Mouse (Mus musculus) adrenal gland, adult (tissue): ENCODE data around the gene Irf8.
A peak's percentile ranks its signal among the peaks of the same experiment; 100 is the strongest.

Source experiments
- DNase-seq, 2 experiments: peaks; one replicate each; pipeline ENCODE4 v3.0.0; 2022 to 2023; ENCODE audit warnings: low spot score in 1 of 2; ENCODE audit not compliant: inconsistent age in 2 of 2

Gene Irf8

DNA sequence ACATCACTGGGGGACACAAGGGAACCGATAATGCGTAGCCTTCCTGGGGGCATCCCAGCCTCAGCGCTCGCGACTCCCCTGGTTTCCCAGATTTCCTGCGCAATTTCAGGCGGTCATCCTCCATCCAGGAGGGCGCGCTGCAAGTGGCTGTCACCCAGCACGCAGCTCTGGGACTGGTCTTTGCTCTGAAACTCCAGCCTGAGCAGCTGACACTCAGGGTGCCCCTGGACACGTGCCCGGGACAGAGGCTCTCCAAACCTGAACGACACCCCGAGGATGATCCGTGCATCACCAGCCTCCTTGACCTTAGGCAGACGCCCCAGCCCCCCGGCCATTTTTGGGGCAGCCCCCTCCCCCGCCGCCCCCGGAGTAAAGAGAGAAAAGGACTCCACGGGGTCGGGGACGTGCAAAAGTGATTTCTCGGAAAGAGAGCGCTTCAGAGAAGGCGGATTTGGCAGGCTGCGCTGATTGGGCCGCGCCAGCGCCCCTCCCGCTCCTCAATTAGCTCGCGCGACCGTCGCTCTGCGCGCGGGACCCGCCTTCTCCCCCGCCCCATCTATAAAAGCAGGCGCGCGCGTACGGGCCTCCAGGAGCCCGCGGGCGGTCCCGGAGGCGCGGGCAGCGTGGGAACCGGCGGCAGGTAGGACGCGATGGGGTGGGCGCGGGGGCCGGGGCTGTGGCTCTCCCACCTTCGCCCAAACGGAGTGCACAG, at the start of gene Irf8:
Gene Irf8 (plus strand): TSS at position 589 of the 712 bp plus-strand sequence.
- peak; percentile 91 to 97 for DNase-seq

DNA sequence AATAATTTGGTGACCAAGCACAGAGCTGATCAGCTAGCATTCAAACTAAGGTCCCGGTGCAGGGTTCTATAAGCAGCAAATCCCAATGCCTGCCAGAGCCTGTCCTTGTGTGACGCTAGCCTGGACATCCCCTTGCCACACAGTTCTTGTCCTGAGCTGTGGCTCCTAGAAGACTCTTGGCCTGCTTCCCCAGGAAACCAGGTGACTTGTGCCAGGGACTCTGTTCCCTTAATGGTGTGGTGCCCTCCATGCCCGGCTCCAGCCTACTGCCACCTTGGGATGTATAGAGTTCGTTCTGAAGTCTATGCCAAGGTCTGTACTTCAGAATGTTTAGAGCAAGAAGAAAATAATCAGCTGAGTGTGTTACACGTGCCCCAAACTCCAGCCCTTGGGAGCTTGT, 49.6 kb upstream of the Irf8 start:
- peak in 1 of 2 experiments; percentile 72 for DNase-seq

DNA sequence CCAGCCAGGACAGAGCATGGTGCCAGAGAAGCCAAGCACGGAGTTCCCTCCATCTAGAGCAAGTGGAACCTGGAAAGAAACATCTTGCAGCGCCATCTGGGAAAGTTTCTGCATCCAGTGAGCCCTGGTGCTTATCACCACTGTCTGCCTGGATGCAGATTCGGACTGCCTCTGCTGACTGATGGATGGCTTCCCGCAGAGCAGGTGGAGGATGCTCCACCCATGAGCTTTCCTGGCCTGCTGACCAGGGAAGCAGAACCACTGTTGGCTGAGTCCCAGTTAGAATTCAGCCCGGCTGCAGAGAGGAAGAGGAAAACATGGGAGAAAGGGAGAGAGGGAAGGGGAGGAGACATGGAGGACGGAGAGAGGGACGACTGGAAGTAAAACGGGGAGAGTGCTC, 48.4 kb upstream of the Irf8 start:
- DNase-seq = peak in 1 of 2 experiments; percentile 73

DNA sequence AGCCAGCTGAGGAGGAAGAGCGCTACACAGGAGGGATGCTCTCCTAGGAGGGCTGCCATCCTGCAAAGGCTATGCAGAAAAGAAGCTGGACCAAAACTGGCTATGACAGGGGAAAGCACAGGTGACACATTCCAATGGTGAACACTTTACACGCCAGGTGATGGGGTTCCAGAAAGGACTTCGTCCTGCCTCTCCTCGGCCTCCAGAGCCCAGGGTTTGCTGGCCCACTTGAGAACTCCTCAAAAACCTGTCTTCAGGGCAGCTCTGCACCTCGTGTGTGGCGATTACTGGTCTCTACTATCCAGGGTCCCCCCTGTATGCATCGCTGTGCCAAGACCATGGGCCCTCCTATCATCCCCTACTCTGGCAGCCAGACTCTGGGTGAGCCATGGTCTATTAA, 47.6 kb upstream of the Irf8 start:
- DNase-seq = no peak

GRCm38 (mm10) chr8:120692934-120693333, 43.2 kb upstream of the Irf8 start:
- no peak for DNase-seq

- DNase-seq = peak; percentile 49 to 81
Observed at GRCm38 (mm10) chr8:120693861-120694493, 42.2 kb upstream of the Irf8 start.

GRCm38 (mm10) chr8:120696401-120697153, 39.6 kb upstream of the Irf8 start:
- DNase-seq = no peak

DNA sequence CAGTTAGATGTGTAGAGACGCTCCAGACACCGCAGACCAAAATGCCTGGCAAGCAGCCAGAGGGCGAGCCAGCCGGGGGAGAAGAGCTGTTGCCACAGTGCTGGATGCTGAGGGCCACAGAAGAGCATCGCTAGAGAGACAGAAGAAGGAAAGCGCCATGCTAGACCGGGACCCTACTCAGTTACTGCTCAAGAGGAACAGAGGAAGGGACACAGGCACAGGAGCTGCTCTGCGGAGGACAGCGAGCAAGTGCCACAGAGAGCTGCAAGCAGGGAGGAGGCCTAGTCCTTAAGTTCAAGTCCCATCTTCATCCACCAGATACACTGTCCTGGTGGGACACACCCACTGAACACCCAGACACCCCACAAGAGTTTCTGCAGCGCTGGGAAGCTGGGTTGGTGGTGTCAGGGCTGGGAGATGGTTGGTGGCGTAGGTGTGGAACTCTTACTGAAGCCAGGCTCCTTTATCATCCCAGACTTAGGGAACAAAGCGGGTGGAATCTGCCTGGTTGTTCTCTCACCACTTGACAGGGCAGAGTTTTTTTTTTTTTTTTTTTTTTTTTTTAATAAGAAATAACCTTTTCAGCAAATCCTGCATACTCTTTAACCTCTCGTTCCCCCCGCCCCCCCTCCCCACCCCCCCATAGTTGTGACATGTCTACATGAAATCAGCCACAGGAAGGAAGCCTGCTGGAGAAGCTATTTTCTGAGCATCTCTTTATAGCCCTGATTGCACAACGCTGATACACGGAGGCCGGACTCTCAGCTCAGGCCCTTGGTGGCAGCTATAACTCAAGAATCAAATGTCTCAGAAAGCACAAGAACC, 38.8 kb upstream of the Irf8 start:
- peak in 1 of 2 experiments; percentile 67 for DNase-seq

GRCm38 (mm10) chr8:120697979-120698272, 38.2 kb upstream of the Irf8 start:
- peak in 1 of 2 experiments; percentile 54 for DNase-seq

- DNase-seq = no peak
Observed at GRCm38 (mm10) chr8:120698426-120698825, 37.7 kb upstream of the Irf8 start.

GRCm38 (mm10) chr8:120699079-120699478, 37.1 kb upstream of the Irf8 start:
- DNase-seq = no peak

GRCm38 (mm10) chr8:120699565-120699964, 36.6 kb upstream of the Irf8 start:
- peak in 1 of 2 experiments; percentile 44 for DNase-seq

GRCm38 (mm10) chr8:120700053-120700452, 36.1 kb upstream of the Irf8 start:
- no peak for DNase-seq

DNA sequence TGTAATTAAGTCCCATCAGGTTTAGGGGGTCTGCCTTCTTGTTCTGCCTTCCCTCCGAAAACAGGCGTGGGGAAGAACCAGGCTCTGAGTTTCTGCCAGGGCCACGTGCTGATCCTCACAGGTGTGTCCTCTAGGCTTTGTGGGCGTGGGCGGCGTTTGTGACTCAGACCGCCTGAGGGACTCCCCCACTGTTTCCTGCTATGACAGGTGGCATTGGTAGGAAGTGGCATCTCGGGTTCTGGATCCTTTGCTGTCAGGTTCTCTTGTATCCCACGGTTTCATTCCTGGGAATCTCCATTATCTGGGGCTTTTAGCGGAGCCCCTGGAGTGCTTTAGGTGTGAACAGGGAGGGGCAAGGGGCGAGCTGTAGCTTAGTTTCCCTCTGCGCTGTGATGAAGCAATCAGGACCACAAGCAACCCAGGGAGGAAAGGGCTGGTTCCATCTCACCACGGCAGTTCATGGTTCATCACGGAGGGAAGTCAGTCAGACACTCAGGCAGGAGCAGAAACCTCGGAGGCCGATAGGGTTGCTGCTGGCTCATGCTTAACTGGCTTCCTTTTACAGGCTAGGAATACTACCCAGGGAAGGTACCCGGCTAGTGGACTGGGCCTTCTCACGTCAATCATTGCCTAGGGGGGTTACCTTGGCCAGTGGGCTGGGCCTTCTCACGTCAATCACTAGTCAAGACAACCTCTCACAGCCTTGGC, 34.2 kb upstream of the Irf8 start:
- peak in 1 of 2 experiments; percentile 31 for DNase-seq

- no peak for DNase-seq
Observed at GRCm38 (mm10) chr8:120704203-120704602, 32.0 kb upstream of the Irf8 start.

DNA sequence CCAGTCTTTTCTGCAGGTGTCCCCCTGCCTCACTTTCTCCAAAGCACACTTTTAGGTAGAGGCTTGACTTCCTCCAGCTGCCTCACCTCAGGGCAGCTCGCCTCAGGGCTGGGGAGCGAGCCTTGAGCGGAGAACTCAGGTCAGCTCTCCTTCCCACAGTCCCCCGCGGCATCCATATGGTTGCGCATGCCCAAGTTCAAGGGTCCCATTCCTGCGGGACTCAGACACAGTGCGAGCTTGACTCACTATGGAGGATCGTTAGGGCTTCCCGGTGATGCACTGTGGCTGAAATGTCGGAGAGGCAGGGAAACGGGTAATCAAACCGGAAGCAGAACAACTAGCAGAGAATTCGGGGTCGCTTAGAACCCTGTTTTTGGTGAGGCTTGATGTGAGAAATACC, 31.0 kb upstream of the Irf8 start:
- no peak for DNase-seq

DNA sequence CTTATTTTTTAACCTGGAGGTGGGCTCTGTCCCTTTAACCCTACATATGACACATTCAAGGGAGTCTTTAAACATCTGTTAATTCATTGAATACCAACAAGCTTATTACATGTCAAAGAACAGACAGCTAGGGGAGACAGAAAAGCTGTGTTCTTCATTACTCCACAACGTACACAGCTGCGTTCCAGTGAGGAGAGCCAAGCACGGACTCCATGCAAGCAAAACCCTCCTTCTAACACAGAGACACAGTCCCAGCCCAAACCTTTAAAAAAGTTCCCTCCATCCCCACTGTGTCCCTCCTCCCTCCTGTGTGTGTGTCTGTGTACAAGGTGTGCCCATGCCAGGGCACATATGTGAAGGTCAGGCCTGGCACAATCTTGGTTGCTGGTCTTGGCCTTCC, 30.0 kb upstream of the Irf8 start:
- DNase-seq = no peak

DNA sequence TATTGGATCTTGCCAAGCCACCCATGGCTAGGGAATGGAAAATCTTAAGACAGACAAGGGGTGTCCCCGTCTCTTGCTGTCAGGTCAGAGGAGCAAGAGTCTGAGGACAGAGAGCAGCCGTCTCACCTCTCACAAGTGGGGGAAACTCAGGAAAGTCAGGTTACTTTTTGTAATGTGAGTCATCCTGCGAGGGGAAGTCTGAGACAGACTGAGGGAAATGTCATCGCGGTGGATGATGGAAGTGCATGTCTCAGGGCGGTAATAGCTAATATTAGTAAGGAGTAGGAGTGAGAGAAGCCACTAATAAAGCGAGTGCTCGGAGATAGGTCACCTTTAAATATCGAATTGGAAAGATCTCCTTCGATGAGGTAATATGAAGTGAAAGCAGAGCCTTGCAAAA, 27.0 kb upstream of the Irf8 start:
- DNase-seq = peak in 1 of 2 experiments; percentile 50

- no peak for DNase-seq
Observed at GRCm38 (mm10) chr8:120715200-120715599, 21.0 kb upstream of the Irf8 start.

DNA sequence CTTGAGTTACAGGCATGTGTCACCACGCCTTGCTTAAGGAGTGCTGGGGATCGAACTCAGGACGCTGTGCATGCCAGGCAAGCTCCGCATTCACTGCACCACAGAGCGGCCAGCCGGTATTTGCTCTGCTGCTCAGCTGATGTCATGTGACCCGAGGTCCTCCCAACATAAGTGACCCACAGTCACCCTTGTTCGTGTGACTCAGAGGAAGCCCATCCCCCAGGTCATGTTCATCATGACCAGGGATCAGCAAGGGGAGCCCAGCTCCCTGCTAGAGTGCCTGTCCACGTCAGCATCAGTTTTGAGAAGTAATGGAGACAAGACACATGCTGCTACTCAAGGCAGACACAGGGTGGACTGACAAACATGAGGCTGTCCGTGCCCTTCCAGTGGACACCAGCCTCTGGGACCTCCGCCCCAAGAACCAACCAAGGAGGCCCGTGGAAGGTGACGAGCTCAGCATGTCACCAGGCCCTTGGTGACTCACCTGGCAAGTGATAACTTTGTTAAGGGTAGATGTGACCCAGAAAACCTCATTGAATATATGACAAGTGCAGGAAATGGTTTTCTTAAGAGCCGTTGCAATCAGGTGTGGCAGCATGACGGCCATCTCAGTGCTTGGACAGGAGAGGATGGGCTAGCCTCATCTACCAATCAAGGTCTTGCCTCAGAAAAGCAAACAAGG, 20.0 kb upstream of the Irf8 start:
- peak in 1 of 2 experiments; percentile 26 for DNase-seq
